Comparison of ENCODE assay signal across 9 mouse cellular contexts in the genomic region with DNA sequence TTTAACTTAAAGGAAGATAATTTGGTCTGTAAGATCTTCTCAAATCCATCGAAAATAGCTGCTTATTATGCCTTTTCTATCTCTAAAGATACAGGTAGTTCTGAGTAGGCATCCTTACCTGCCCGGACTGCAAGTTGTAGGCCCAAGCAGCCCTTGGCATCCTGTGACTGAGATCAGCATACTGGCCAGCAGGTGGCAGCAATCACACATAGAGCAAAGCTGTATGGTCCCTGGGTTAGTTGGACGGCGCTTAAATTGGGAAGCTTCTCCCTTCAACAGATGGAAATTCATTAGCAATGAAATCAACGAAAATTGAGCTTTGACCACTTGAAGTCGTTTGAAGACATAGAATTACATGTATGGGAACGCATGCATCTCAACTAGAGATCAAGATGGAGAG.
DNase-seq lines count a peak whose midpoint lies in the region; ATAC-seq and TF ChIP-seq lines count a peak whose summit lies in the region.
"Had no signal": no experiment of that assay in that cellular context is flagged by ENCODE, and none has a peak within 500 bp of the region (broad histone marks: within the 10 kb centered on the region; RNA-seq: fewer than 3 reads in every experiment).

No protein-coding gene starts in this region.

- DNase-seq in MN1 (ENCODE audit: low spot score) = peak; percentile 62
- DNase-seq in cerebellum, adult 8-10 months = peak; percentile 72
- DNase-seq in gastrocnemius, adult 8-10 months (ENCODE audit: low spot score in 2 of 2) = peak; percentile 41 to 42
- DNase-seq in kidney, postnatal 4 days = peak; percentile 88 to 90
- peak; percentile 86 for DNase-seq in lung, embryonic 14.5 days
- DNase-seq in skeletal muscle tissue, adult 2 months (ENCODE audit: low read depth, low spot score) = peak; percentile 25

- ATAC-seq in lung, embryonic 14.5 days (ENCODE audit: insufficient read depth) = peak; percentile 56; the same call in 1 of the 2 replicates
- no peak for ATAC-seq in activated CD4-positive, CD25-positive, alpha-beta regulatory T cell, adult 4 months

- no peak overlapping the region for H3K27ac ChIP-seq in lung, embryonic 14.5 days (ENCODE audit: low read depth)
- H3K27ac ChIP-seq: liver, embryonic 15.5 days had no signal

- no peaks in the 10 kb centered on the region for H3K79me2 ChIP-seq in C2C12 (ENCODE audit: control insufficient read depth, insufficient read depth)

- H3ac ChIP-seq in C2C12 (ENCODE audit: control insufficient read depth, insufficient read length, low read depth) = no peak overlapping the region

- H3K9me3 ChIP-seq in lung, embryonic 14.5 days (ENCODE audit: low read depth, low read length) = no peaks in the 10 kb centered on the region
- H3K9me3 ChIP-seq: liver, embryonic 15.5 days had no signal

- H3K4me2 ChIP-seq in lung, embryonic 14.5 days = no peak overlapping the region
- H3K4me2 ChIP-seq: liver, embryonic 15.5 days had no signal

- H3K36me3 ChIP-seq in C2C12 (ENCODE audit: control insufficient read depth, insufficient read depth) = no peaks in the 10 kb centered on the region
- no peaks in the 10 kb centered on the region for H3K36me3 ChIP-seq in lung, embryonic 14.5 days (ENCODE audit: insufficient read depth)
- H3K36me3 ChIP-seq: liver, embryonic 15.5 days had no signal

- peak; percentile 68 for TF ChIP-seq CTCF in C2C12 (IDR thresholded peaks at IDR 0.05; ENCODE audit: control insufficient read depth, insufficient read depth, insufficient read length)
- peak; percentile 85 for TF ChIP-seq CTCF in lung, embryonic 14.5 days (IDR thresholded peaks at IDR 0.05; ENCODE audit: low read depth)

- 21% methylated on average over 7 of the region's 7 CpGs for WGBS in lung, embryonic 14.5 days

- no peaks in the 10 kb centered on the region for H3K4me1 ChIP-seq in lung, embryonic 14.5 days (ENCODE audit: insufficient read depth)
- H3K4me1 ChIP-seq: liver, embryonic 15.5 days had no signal

- H3K27me3 ChIP-seq in C2C12 (ENCODE audit: control insufficient read depth, insufficient read depth, insufficient read length) = no peaks in the 10 kb centered on the region
- H3K27me3 ChIP-seq in lung, embryonic 14.5 days (ENCODE audit: insufficient read depth, low read length) = no peaks in the 10 kb centered on the region
- H3K27me3 ChIP-seq: liver, embryonic 15.5 days had no signal

- no peak overlapping the region for H3K9ac ChIP-seq in lung, embryonic 14.5 days
- H3K9ac ChIP-seq: liver, embryonic 15.5 days had no signal

- H3K4me3 ChIP-seq in C2C12 (ENCODE audit: insufficient read depth, poor library complexity, severe bottlenecking) = no peak overlapping the region
- no peak overlapping the region for H3K4me3 ChIP-seq in lung, embryonic 14.5 days (ENCODE audit: low read depth, low read length)
- H3K4me3 ChIP-seq: liver, embryonic 15.5 days had no signal

- H3K79me3 ChIP-seq in C2C12 (ENCODE audit: low read depth) = no peaks in the 10 kb centered on the region

TF ChIP-seq in C2C12, 6 proteins besides CTCF, POLR2A, EP300 and RAD21:
- TF ChIP-seq CEBPB (IDR thresholded peaks at IDR 0.05; ENCODE audit: low read depth) (no peak), USF1 (IDR thresholded peaks at IDR 0.05; ENCODE audit: low read depth) (no peak), MYOD1 (IDR thresholded peaks at IDR 0.05; ENCODE audit: control insufficient read depth, insufficient read length, low read depth) (no peak), MYOG (IDR thresholded peaks at IDR 0.05; ENCODE audit: control insufficient read depth, extremely low read depth, insufficient read length) (no peak), MAX (IDR thresholded peaks at IDR 0.05) (no peak), FOSL1 (IDR thresholded peaks at IDR 0.05; ENCODE audit: insufficient read depth, low read length, poor library complexity, severe bottlenecking) (no peak)

Comparison
In these comparisons a context has a peak if more than half of its experiments do, and no peak if none do; other contexts are left out.
1. DNase-seq: peak in every context shown above with its lines; median percentile 89 in kidney, postnatal 4 days; 86 in lung, embryonic 14.5 days; 72 in cerebellum, adult 8-10 months; 62 in MN1; 42 in gastrocnemius, adult 8-10 months; 25 in skeletal muscle tissue, adult 2 months.